Mouse (Mus musculus) hindbrain, embryonic 14.5 days (tissue): ENCODE data around the gene Relch. TPM values are rescaled to one million over a fixed set of nuclear protein-coding genes. Genes with fewer than 3 reads are reported as not detected.
A peak's percentile ranks its signal among the peaks of the same experiment; 100 is the strongest.

ENCODE experiments used
- ATAC-seq: fragments of 200-750 bp; cut with Nextera tagmentation; 2 replicates; pipeline ENCODE4 v1.8.0; 2017; ENCODE audit warnings: moderate number of reproducible peaks, mild to moderate bottlenecking, moderate TSS enrichment, moderate library complexity; ENCODE audit not compliant: low FRiP score
- DNase-seq: peaks from one replicate; pipeline ENCODE4 v3.0.0-alpha.2; 2015; ENCODE audit warnings: low spot score
- H3K27ac ChIP-seq: fragments of 300-500 bp; sonication (generic); 2 replicates; pipeline ENCODE4 v1.5.1; 2014; ENCODE audit warnings: mild to moderate bottlenecking, moderate library complexity
- H3K27me3 ChIP-seq: fragments of 300-500 bp; sonication (generic); 2 replicates; pipeline ENCODE4 v1.6.1; 2014; ENCODE audit warnings: mild to moderate bottlenecking, low read length, mixed read lengths; ENCODE audit not compliant: control insufficient read depth, insufficient read depth
- H3K36me3 ChIP-seq: fragments of 300-500 bp; sonication (generic); replicated peaks from 2 replicates; pipeline ENCODE4 v1.6.1; 2014; ENCODE audit not compliant: control insufficient read depth, insufficient read depth
- H3K4me1 ChIP-seq: fragments of 300-500 bp; sonication (generic); replicated peaks from 2 replicates; pipeline ENCODE4 v1.6.1; 2014; ENCODE audit warnings: antibody characterized with exemption, low read length, mixed read lengths; ENCODE audit not compliant: control insufficient read depth, insufficient read depth
- H3K4me2 ChIP-seq: fragments of 300-500 bp; sonication (generic); replicated peaks from 2 replicates; pipeline ENCODE4 v1.6.1; 2014; ENCODE audit warnings: mild to moderate bottlenecking, moderate library complexity
- H3K4me3 ChIP-seq: fragments of 300-500 bp; sonication (generic); replicated peaks from 2 replicates; pipeline ENCODE4 v1.5.1; 2014; ENCODE audit warnings: mild to moderate bottlenecking, low read length
- H3K9ac ChIP-seq: fragments of 300-500 bp; sonication (generic); 2 replicates; pipeline ENCODE4 v1.6.1; 2014
- H3K9me3 ChIP-seq: fragments of 300-500 bp; sonication (generic); 2 replicates; pipeline ENCODE4 v1.6.1; 2016; ENCODE audit warnings: low read length; ENCODE audit not compliant: control insufficient read depth
- WGBS: fragments of 180-500 bp; shearing (Covaris S2); extraction: QIAGEN DNeasy Blood & Tissue Kit; methylation state at CpG from one replicate; pipeline ENCODE4 v1.1.7; 2014; 5-methylcytosine and 5-hydroxymethylcytosine counted together
- polyA plus RNA-seq: library from polyadenylated mRNA; unstranded; fragments of >200 nt; fragmentation: Nextera tagmentation; extraction: Ambion mirVana; gene quantifications from 2 replicates; pipeline ENCODE4 v1.2.1, GENCODE M21; 2014

Relch gene
- polyA plus RNA-seq, 1 experiment from 2014 or later: 54.2 TPM

DNA sequence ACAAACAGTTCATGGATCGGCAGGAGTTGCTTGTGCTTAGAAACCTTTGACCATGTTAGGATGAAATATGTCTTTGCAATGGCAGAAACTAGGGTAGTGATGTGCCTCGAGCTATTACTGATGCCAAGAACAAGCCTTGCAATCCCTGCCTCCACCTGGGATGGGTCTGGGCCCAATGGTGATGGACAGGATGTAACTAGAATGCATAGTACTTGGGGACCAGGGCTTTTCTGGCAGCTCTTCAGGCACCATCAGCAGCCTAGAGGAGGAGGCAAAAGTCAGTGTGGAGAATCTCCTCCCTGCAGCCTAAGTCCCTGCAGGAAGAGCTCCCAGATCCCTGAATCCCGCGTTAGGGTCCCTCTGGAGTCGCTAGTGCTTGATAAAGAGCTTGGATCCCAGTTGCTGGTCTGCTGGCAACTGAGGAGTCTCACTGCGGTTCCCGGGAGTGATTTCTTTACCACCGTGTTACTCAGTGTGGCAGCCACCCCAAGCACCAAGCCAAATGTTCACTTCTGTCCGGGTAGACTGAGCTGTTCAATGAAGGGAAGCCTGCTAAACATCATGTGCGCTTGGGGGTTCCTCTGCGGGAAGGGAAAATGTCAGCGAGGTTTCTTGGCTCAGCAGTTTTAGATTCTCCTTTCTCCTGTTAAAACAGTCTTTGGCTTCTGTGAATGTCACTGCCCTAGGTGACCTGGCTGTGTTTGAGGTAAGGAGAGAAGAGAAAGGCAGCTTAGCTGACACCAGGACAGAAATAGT, 117.9 kb downstream of the Relch start:
- DNase-seq (no peak), ATAC-seq (no peak)
- Histone ChIP-seq H3K9ac (no peak overlapping the region), H3K4me3 (peak overlapping the region; percentile 59), H3K36me3 (no peaks in the 10 kb centered on the region), H3K27me3 (peaks cover 28% of the 10 kb centered on the region), H3K9me3 (no peaks in the 10 kb centered on the region), H3K4me1 (peaks cover 5% of the 10 kb centered on the region; the same call in 1 of the 2 replicates), H3K27ac (no peak overlapping the region), H3K4me2 (peak overlapping the region; percentile 98)
- 46% methylated on average over 12 of the region's 12 CpGs for WGBS

DNA sequence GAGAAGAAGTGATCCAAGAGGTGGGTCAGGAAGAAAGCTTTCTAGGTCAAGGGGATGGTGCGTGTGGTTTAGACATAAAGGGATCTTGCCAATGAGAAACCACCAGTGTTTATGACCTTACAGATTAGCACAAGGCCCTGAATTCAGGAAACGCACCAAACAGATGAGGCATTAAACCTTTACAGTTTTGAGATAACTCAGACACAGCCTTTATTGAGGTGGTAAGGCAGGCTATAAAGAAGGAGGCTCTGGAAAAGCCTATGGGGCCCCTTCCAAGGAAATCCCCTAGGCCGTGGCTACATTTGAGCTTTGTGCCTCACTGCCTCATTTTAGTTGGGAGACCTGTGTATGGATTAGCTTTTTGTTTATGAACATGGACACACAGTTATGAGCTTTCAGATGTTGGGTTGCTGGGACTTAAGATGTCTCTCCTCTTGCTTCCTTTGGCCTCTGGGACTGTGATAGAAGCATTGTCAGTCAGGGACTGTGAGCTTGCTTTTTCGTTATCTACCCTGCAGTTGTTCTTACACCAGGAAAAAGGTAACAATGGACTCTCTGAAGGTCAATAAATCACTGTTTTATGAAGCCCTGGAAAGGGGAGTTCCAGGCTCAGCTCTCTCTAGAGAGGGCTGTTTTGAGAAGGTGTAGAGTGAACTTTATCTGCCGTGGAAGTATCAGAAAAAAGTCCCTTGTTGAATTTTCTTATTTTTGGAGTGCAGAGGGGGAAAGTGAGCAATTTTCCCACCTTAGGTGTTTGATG, 120.8 kb downstream of the Relch start:
- ATAC-seq (no peak), DNase-seq (no peak)
- Histone ChIP-seq H3K4me1 (peaks cover 5% of the 10 kb centered on the region; the same call in 1 of the 2 replicates), H3K9ac (no peak overlapping the region), H3K4me2 (no peak overlapping the region), H3K9me3 (no peaks in the 10 kb centered on the region), H3K36me3 (no peaks in the 10 kb centered on the region), H3K27me3 (peaks cover 28% of the 10 kb centered on the region), H3K27ac (no peak overlapping the region), H3K4me3 (no peak overlapping the region)
- WGBS: 79% methylated on average over 5 of the region's 5 CpGs

DNA sequence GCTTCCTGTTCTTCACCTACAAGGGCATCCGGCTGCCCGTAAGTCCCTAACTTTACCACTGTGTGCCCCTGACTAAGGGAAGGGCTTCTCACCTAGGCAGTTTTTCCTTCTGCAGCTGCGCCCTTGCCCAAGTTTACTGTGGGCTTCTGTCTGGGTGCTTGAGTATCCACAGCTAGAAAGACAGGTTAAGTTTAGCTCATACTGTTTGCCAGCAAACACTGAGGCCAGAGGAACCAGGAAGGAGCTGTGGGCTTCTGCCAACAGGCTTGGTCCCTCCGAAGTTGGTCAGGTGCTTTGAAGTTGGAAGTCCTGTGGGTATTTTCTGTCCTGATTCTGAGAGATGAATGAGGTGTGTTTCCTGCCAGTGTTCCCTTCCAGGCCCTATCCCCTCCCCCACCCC, 121.5 kb downstream of the Relch start:
- no peaks in the 10 kb centered on the region for H3K9me3 ChIP-seq
- WGBS: 88% methylated on average over 4 of the region's 4 CpGs
- DNase-seq (no peak), ATAC-seq (no peak)
- H3K4me2 ChIP-seq: no peak overlapping the region
- no peak overlapping the region for H3K9ac ChIP-seq
- peaks cover 2% of the 10 kb centered on the region; the same call in 1 of the 2 replicates for H3K4me1 ChIP-seq
- H3K4me3 ChIP-seq: no peak overlapping the region
- peaks cover 21% of the 10 kb centered on the region for H3K27me3 ChIP-seq
- H3K27ac ChIP-seq: no peak overlapping the region
- H3K36me3 ChIP-seq: no peaks in the 10 kb centered on the region

DNA sequence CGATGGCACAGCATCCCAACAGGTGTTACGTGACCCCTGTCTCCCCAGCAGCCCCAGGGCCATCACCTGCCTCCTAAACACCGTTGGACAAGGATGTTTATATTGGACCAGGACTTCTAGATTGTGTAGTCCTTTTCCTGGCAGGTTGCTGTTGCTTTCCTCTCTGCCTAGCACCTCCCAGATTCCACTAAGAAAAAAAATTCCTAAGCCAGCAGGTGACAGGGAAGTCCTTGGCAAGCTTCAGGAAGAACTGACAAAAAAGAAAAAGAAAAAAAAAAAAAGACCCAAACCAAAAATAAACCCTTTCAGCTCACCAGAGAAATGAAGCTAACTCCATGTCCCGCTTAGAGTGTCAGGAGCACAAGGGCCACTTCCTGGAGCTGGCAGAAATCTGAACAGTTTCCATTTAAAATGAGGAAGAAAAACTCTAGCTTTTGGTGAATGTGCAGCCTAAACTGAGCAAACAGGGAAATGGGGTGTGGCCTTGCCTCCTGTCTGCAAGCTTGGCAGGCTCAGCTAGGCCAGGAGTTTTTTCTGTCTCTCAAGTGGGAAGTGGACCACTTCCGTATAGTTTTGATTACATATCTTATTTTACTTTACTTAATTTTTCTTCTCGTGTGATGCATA, 123.2 kb downstream of the Relch start:
- Histone ChIP-seq H3K9me3 (no peaks in the 10 kb centered on the region), H3K27me3 (peaks cover 7% of the 10 kb centered on the region), H3K36me3 (no peaks in the 10 kb centered on the region), H3K9ac (no peak overlapping the region), H3K4me1 (no peaks in the 10 kb centered on the region), H3K4me3 (no peak overlapping the region), H3K4me2 (no peak overlapping the region), H3K27ac (no peak overlapping the region)
- 78% methylated on average over 6 of the region's 6 CpGs for WGBS
- DNase-seq: no peak
- no peak for ATAC-seq

DNA sequence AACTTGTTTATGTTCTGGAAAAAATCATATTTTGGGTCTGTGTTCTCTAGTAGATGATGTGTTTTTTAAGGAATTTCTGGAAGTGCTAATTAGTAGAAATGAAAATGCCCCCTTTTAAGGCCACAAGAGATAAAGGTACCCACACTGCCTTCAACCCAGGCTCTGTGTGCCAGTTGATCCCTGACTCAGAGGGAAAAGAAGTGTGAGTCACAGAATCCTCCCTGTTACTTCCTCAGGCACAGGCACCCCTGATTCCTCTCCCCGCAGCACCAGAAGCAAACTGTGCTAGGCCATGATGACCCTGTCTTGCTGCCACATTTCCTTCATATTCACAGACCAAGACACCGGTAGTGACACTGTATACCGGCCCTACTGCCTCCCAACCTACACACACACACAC, 126.4 kb downstream of the Relch start:
- WGBS: 94% methylated on average over 3 of the region's 3 CpGs
- ATAC-seq: no peak
- H3K4me1 ChIP-seq: no peaks in the 10 kb centered on the region
- no peaks in the 10 kb centered on the region for H3K9me3 ChIP-seq
- no peak overlapping the region for H3K4me3 ChIP-seq
- no peak overlapping the region for H3K4me2 ChIP-seq
- no peak overlapping the region for H3K27ac ChIP-seq
- no peaks in the 10 kb centered on the region for H3K36me3 ChIP-seq
- no peak for DNase-seq
- no peaks in the 10 kb centered on the region for H3K27me3 ChIP-seq
- H3K9ac ChIP-seq: no peak overlapping the region

DNA sequence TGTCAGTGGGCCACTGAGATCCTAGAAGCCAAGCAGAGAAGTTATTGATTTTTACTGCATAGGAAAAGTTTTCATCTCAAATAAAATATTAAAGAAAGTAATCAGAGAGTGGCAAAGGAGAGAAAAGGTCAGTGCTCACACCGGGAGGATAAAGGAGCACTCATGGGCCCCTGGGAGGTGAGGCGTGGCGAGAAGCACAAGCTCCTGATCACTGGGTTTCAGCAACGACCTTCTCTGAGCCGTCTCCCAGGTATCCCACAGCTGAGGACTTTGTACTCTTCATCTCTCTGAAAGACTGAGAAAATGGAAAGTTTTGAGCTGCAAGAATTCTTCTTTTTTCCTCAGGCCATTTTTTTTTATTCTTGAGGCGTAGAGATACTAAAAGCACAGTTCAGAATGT, 131.0 kb downstream of the Relch start:
- Histone ChIP-seq H3K4me1 (no peaks in the 10 kb centered on the region), H3K27ac (no peak overlapping the region), H3K4me3 (no peak overlapping the region), H3K36me3 (no peaks in the 10 kb centered on the region), H3K4me2 (no peak overlapping the region), H3K9ac (no peak overlapping the region), H3K27me3 (no peaks in the 10 kb centered on the region), H3K9me3 (0 out of 2 replicates have a peak, but pooled peaks cover 5% of the 10 kb centered on the region)
- WGBS: 91% methylated on average over 6 of the region's 6 CpGs
- ATAC-seq (no peak), DNase-seq (no peak)

DNA sequence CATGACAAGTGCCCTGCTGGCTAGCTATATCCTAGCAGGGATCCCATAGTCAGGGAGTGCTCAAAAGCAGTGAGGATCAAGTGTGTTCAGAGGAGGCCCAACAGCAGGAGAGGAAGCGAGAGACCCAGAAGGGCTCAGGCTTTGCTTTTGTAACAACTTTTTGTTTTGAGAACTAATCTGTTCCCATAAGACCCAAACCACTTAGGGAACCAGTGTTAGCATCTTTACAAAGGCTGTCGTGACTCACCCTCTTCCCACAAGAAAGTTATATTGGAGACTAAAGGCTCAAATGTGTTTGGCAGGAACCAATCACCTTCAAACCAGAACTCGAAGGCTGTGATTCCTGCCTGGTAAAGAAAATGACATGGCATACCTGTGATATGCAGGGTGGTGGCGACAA, 132.0 kb downstream of the Relch start:
- Histone ChIP-seq H3K4me1 (no peaks in the 10 kb centered on the region), H3K27me3 (no peaks in the 10 kb centered on the region), H3K4me2 (no peak overlapping the region), H3K36me3 (no peaks in the 10 kb centered on the region), H3K27ac (no peak overlapping the region), H3K9me3 (0 out of 2 replicates have a peak, but pooled peaks cover 5% of the 10 kb centered on the region), H3K9ac (no peak overlapping the region), H3K4me3 (no peak overlapping the region)
- DNase-seq: no peak
- ATAC-seq: no peak
- WGBS: 90% methylated on average over 4 of the region's 4 CpGs

DNA sequence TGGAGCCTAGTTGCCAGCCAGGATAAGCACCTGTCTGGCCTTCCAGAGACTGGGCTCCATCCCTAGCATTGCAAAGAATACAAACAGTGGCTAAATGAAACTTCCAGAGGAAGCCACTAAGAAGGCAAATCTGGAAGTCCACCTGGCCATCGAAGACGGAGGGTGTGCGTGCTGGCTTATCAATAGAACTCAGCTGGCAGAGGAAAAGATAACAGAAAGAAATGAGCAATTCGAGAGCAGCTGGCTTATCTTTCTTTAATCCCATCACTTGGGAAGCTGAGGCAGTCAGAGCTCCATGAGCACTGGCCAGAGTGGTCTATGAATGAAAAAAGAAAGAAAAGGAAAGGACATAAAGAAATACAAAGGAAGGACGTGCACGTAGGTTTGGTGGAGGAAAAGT, 136.9 kb downstream of the Relch start:
- DNase-seq (no peak), ATAC-seq (no peak)
- no peaks in the 10 kb centered on the region for H3K27me3 ChIP-seq
- WGBS: 92% methylated on average over 6 of the region's 6 CpGs
- no peak overlapping the region for H3K27ac ChIP-seq
- H3K4me3 ChIP-seq: no peak overlapping the region
- no peaks in the 10 kb centered on the region for H3K36me3 ChIP-seq
- no peak overlapping the region for H3K4me2 ChIP-seq
- H3K9ac ChIP-seq: no peak overlapping the region
- 0 out of 2 replicates have a peak, but pooled peaks cover 5% of the 10 kb centered on the region for H3K9me3 ChIP-seq
- H3K4me1 ChIP-seq: no peaks in the 10 kb centered on the region

DNA sequence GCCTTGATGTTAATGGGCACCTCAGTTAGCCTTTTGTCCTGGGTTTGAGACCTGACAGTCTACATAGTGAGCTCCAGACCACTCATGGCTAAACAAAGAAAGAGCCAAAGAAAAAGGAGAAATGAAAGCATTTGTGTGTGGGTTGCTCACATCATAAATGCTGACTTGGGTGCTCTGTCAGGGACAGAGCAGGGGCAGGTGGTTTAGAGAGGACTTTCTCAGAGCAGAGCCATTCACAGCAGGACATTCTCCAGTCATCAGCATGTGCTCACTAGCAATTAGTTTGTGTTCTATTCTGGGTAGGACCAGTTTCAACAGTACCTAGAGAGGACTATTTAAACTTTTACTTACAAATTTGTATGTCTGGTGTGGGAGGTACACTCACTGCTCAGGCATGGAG, 137.6 kb downstream of the Relch start:
- no peaks in the 10 kb centered on the region for H3K9me3 ChIP-seq
- no peak overlapping the region for H3K4me3 ChIP-seq
- no peaks in the 10 kb centered on the region for H3K4me1 ChIP-seq

More for the DNA sequence above, 137.6 kb downstream of the Relch start:
- Histone ChIP-seq H3K27ac (no peak overlapping the region), H3K27me3 (no peaks in the 10 kb centered on the region), H3K4me2 (no peak overlapping the region), H3K36me3 (no peaks in the 10 kb centered on the region), H3K9ac (no peak overlapping the region)
- ATAC-seq (no peak), DNase-seq (no peak)
